In the genomic region with DNA sequence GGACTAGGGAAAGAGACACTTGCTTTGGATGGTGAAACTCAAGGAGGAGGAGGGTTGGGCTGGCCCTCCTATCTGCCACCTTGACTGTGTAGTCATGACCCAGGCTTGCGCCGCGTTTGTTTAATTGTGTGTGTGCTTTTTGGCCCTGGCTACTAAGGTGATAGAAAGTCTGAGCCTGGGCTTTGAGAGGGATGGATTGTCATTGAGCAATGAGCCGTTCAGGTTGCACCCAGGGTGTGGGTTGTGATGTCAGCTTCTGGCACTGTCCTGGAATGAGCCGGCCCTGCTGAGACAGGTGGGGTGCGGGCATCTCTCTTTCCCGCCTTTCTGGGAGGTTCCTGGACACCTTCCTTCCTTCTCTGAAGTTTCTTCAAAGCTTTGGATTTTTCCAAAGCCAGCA, we compare ENCODE assay signal across 9 mouse cellular contexts. TPM values are rescaled to one million over a fixed set of nuclear protein-coding genes. Genes with fewer than 3 reads are reported as not detected.
DNase-seq lines count a peak whose midpoint lies in the region; ATAC-seq and TF ChIP-seq lines count a peak whose summit lies in the region.
"Had no signal": no experiment of that assay in that cellular context is flagged by ENCODE, and none has a peak within 500 bp of the region (broad histone marks: within the 10 kb centered on the region; RNA-seq: fewer than 3 reads in every experiment).

No protein-coding gene starts in this region.

- no peak overlapping the region for H3K4me2 ChIP-seq in forebrain, embryonic 11.5 days (ENCODE audit: low read depth, low read length, severe bottlenecking)
- H3K4me2 ChIP-seq in heart, embryonic 14.5 days (ENCODE audit: low read length) = peak overlapping the region; percentile 84
- H3K4me2 ChIP-seq in liver, embryonic 14.5 days (ENCODE audit: low read depth) = peak overlapping the region; percentile 74

- ATAC-seq in forebrain, embryonic 11.5 days (replicated peaks; ENCODE audit: low FRiP score) = no peak
- no peak for ATAC-seq in heart, embryonic 14.5 days (ENCODE audit: insufficient number of reproducible peaks, insufficient read depth, low FRiP score, low read depth)
- ATAC-seq in liver, embryonic 14.5 days (ENCODE audit: insufficient read depth) = no peak

- DNase-seq in forebrain, embryonic 10.5 days (ENCODE audit: extremely low spot score, low spot score) = no peak
- DNase-seq in forebrain, embryonic 11.5 days (ENCODE audit: low spot score) = no peak
- DNase-seq in liver, embryonic 14.5 days (ENCODE audit: low read depth in 3 of 3, low spot score in 3 of 3) = no peak
- no peak for DNase-seq in right cerebral cortex, postnatal 4 days
- DNase-seq in gastrocnemius, postnatal 36 days = no peak
- no peak for DNase-seq in layer of hippocampus, postnatal 14 days (ENCODE audit: low spot score in 2 of 2)
- DNase-seq: kidney, adult 9 months had no signal

- intact Hi-C loops in gastrocnemius, postnatal 36 days (cut with DNase I) = no loop called here

- H3K9ac ChIP-seq in forebrain, embryonic 11.5 days (ENCODE audit: low read length) = no peak overlapping the region
- H3K9ac ChIP-seq in heart, embryonic 14.5 days (ENCODE audit: low read length) = peak overlapping the region; percentile 92
- no peak overlapping the region for H3K9ac ChIP-seq in liver, embryonic 14.5 days (replicated peaks)

- peaks cover 63% of the 10 kb centered on the region for H3K79me3 ChIP-seq in C2C12 (ENCODE audit: low read depth)

- H3K4me3 ChIP-seq in forebrain, embryonic 10.5 days = peak overlapping the region; percentile 71
- H3K4me3 ChIP-seq in forebrain, embryonic 11.5 days (ENCODE audit: low read depth, low read length) = no peak overlapping the region
- peak overlapping the region; percentile 78 for H3K4me3 ChIP-seq in C2C12 (ENCODE audit: insufficient read depth, poor library complexity, severe bottlenecking)
- peak overlapping the region; percentile 53 to 93 for H3K4me3 ChIP-seq in heart, embryonic 14.5 days (ENCODE audit: control insufficient read depth in 1 of 2, insufficient read depth in 1 of 2, low read depth in 1 of 2, low read length in 2 of 2)
- H3K4me3 ChIP-seq in liver, embryonic 14.5 days (ENCODE audit: insufficient read depth in 1 of 2, low read depth in 2 of 2, low read length in 2 of 2) = no peak overlapping the region

- WGBS in forebrain, embryonic 10.5 days = 86% methylated on average over 7 of the region's 7 CpGs
- 86% methylated on average over 7 of the region's 7 CpGs for WGBS in forebrain, embryonic 11.5 days
- WGBS in heart, embryonic 14.5 days = 77% methylated on average over 7 of the region's 7 CpGs
- 69% methylated on average over 7 of the region's 7 CpGs for WGBS in liver, embryonic 14.5 days (ENCODE audit: insufficient replicate concordance)

- H3K36me3 ChIP-seq in forebrain, embryonic 10.5 days (replicated peaks) = no peaks in the 10 kb centered on the region
- no peaks in the 10 kb centered on the region for H3K36me3 ChIP-seq in forebrain, embryonic 11.5 days (ENCODE audit: control insufficient read depth, insufficient read depth, low read length)
- H3K36me3 ChIP-seq in C2C12 (ENCODE audit: control insufficient read depth, insufficient read depth) = peaks cover 8% of the 10 kb centered on the region
- no peaks in the 10 kb centered on the region for H3K36me3 ChIP-seq in heart, embryonic 14.5 days (ENCODE audit: control insufficient read depth, insufficient read depth, low read length)
- H3K36me3 ChIP-seq in liver, embryonic 14.5 days (replicated peaks; ENCODE audit: control insufficient read depth, insufficient read depth, low read depth) = no peaks in the 10 kb centered on the region

- H3K9me3 ChIP-seq in forebrain, embryonic 10.5 days = no peaks in the 10 kb centered on the region
- no peaks in the 10 kb centered on the region for H3K9me3 ChIP-seq in forebrain, embryonic 11.5 days (ENCODE audit: control insufficient read depth, low read length)
- no peaks in the 10 kb centered on the region for H3K9me3 ChIP-seq in heart, embryonic 14.5 days (ENCODE audit: control insufficient read depth, low read length)
- H3K9me3 ChIP-seq in liver, embryonic 14.5 days (ENCODE audit: control insufficient read depth, low read length) = no peaks in the 10 kb centered on the region

- peaks cover 37% of the 10 kb centered on the region for H3K27me3 ChIP-seq in forebrain, embryonic 10.5 days (ENCODE audit: poor library complexity, severe bottlenecking)
- H3K27me3 ChIP-seq in forebrain, embryonic 11.5 days (ENCODE audit: control insufficient read depth, insufficient read depth, low read length) = no peaks in the 10 kb centered on the region; the same call in none of the 2 replicates
- no peaks in the 10 kb centered on the region for H3K27me3 ChIP-seq in C2C12 (ENCODE audit: control insufficient read depth, insufficient read depth, insufficient read length)
- H3K27me3 ChIP-seq in heart, embryonic 14.5 days (ENCODE audit: control insufficient read depth, insufficient read depth, low read length) = no peaks in the 10 kb centered on the region; the same call in 1 of the 2 replicates
- H3K27me3 ChIP-seq in liver, embryonic 14.5 days (ENCODE audit: control insufficient read depth, insufficient read depth, low read length) = peaks cover 43% of the 10 kb centered on the region

- no peak overlapping the region for H3K27ac ChIP-seq in forebrain, embryonic 10.5 days
- no peak overlapping the region for H3K27ac ChIP-seq in forebrain, embryonic 11.5 days (ENCODE audit: low read depth, low read length)
- H3K27ac ChIP-seq in heart, embryonic 14.5 days (replicated peaks in 1 of 2; ENCODE audit: control insufficient read depth in 1 of 2, insufficient read depth in 1 of 2, low read depth in 2 of 2, low read length in 2 of 2) = no peak overlapping the region
- no peak overlapping the region for H3K27ac ChIP-seq in liver, embryonic 14.5 days

- no peak for TF ChIP-seq EP300 in liver, embryonic 14.5 days (IDR thresholded peaks at IDR 0.05; ENCODE audit: low read depth)

- peak overlapping the region; percentile 53 for H3ac ChIP-seq in C2C12 (ENCODE audit: control insufficient read depth, insufficient read length, low read depth)

- TF ChIP-seq CTCF in C2C12 (IDR thresholded peaks at IDR 0.05; ENCODE audit: control insufficient read depth, insufficient read depth, insufficient read length) = no peak
- TF ChIP-seq CTCF in liver, embryonic 14.5 days (IDR thresholded peaks at IDR 0.05; ENCODE audit: low read depth) = no peak

- peaks cover 75% of the 10 kb centered on the region for H3K79me2 ChIP-seq in C2C12 (ENCODE audit: control insufficient read depth, insufficient read depth)

- H3K4me1 ChIP-seq in forebrain, embryonic 10.5 days = peaks cover 79% of the 10 kb centered on the region
- peaks cover 32% of the 10 kb centered on the region for H3K4me1 ChIP-seq in forebrain, embryonic 11.5 days (replicated peaks; ENCODE audit: control insufficient read depth, insufficient read depth, low read length)
- peaks cover 52 to 63% of the 10 kb centered on the region in 2 experiments for H3K4me1 ChIP-seq in heart, embryonic 14.5 days (ENCODE audit: control insufficient read depth in 2 of 2, insufficient read depth in 2 of 2, low read length in 2 of 2)
- peaks cover 3 to 12% of the 10 kb centered on the region in 2 experiments; a peak in 3 of 4 replicates for H3K4me1 ChIP-seq in liver, embryonic 14.5 days (replicated peaks; ENCODE audit: control insufficient read depth in 2 of 2, insufficient read depth in 2 of 2, low read length in 1 of 2)

TF ChIP-seq in C2C12, 6 proteins besides CTCF, POLR2A, EP300 and RAD21:
- TF ChIP-seq MAX (IDR thresholded peaks at IDR 0.05) (no peak), FOSL1 (IDR thresholded peaks at IDR 0.05; ENCODE audit: insufficient read depth, low read length, poor library complexity, severe bottlenecking) (no peak), CEBPB (IDR thresholded peaks at IDR 0.05; ENCODE audit: low read depth) (peak; percentile 21), USF1 (IDR thresholded peaks at IDR 0.05; ENCODE audit: low read depth) (no peak), MYOD1 (IDR thresholded peaks at IDR 0.05; ENCODE audit: control insufficient read depth, insufficient read length, low read depth) (no peak)

RNA-seq across cellular contexts. Expression of a gene that starts 26.0 kb away (rescaled TPM):
- not detected in 2 replicates for polyA plus RNA-seq in forebrain, embryonic 10.5 days (2016; fragmentation: Nextera tagmentation; extraction: Ambion mirVana)
- polyA plus RNA-seq in forebrain, embryonic 11.5 days (2014; fragmentation: Nextera tagmentation; extraction: Ambion mirVana) = not detected in 2 replicates
- 0.01 TPM for polyA plus RNA-seq in C2C12 (2012; fragmentation: generic; extraction: Trizol)
- polyA plus RNA-seq in heart, embryonic 14.5 days (2014; fragmentation: Nextera tagmentation; extraction: Ambion mirVana) = not detected in 2 replicates
- polyA plus RNA-seq in liver, embryonic 14.5 days (2012; rRNA removed) = not detected in 2 replicates
- polyA plus RNA-seq in liver, embryonic 14.5 days (2014; fragmentation: Nextera tagmentation; extraction: Ambion mirVana) = not detected in 2 replicates
- not detected for total RNA-seq in gastrocnemius, postnatal 36 days (2021)
- not detected for total RNA-seq in layer of hippocampus, postnatal 14 days (2021)

RNA-seq across cellular contexts. Expression of a gene that starts 45.7 kb away (rescaled TPM):
- polyA plus RNA-seq in forebrain, embryonic 10.5 days (2016; fragmentation: Nextera tagmentation; extraction: Ambion mirVana) = 22.7 and 22.8 TPM in 2 replicates
- polyA plus RNA-seq in forebrain, embryonic 11.5 days (2014; fragmentation: Nextera tagmentation; extraction: Ambion mirVana) = 14.5 and 16.2 TPM in 2 replicates
- 6.7 TPM for polyA plus RNA-seq in C2C12 (2012; fragmentation: generic; extraction: Trizol)
- polyA plus RNA-seq in heart, embryonic 14.5 days (2014; fragmentation: Nextera tagmentation; extraction: Ambion mirVana) = 13.0 and 13.4 TPM in 2 replicates
- polyA plus RNA-seq in liver, embryonic 14.5 days (2012; rRNA removed) = 31.1 and 31.6 TPM in 2 replicates
- polyA plus RNA-seq in liver, embryonic 14.5 days (2014; fragmentation: Nextera tagmentation; extraction: Ambion mirVana) = 29.9 and 37.1 TPM in 2 replicates
- 10 to 100 TPM; 63.9 to 75.8 TPM for total RNA-seq in gastrocnemius, postnatal 36 days (2021)
- total RNA-seq in layer of hippocampus, postnatal 14 days (2021) = 10 to 100 TPM; 19.1 to 19.4 TPM

RNA-seq across cellular contexts. Expression of a gene that starts 46.7 kb away (rescaled TPM):
- 2.3 and 3.0 TPM in 2 replicates for polyA plus RNA-seq in forebrain, embryonic 10.5 days (2016; fragmentation: Nextera tagmentation; extraction: Ambion mirVana)
- 2.5 and 3.5 TPM in 2 replicates for polyA plus RNA-seq in forebrain, embryonic 11.5 days (2014; fragmentation: Nextera tagmentation; extraction: Ambion mirVana)
- 20.0 TPM for polyA plus RNA-seq in C2C12 (2012; fragmentation: generic; extraction: Trizol)
- 4.4 and 4.6 TPM in 2 replicates for polyA plus RNA-seq in heart, embryonic 14.5 days (2014; fragmentation: Nextera tagmentation; extraction: Ambion mirVana)
- polyA plus RNA-seq in liver, embryonic 14.5 days (2012; rRNA removed) = 1.0 and 1.4 TPM in 2 replicates
- polyA plus RNA-seq in liver, embryonic 14.5 days (2014; fragmentation: Nextera tagmentation; extraction: Ambion mirVana) = 0.56 and 0.71 TPM in 2 replicates
- total RNA-seq in gastrocnemius, postnatal 36 days (2021) = 1 to 10 TPM; 2.0 to 2.1 TPM
- 10 to 100 TPM; 17.5 to 17.8 TPM for total RNA-seq in layer of hippocampus, postnatal 14 days (2021)

Comparison
In these comparisons a context has a peak if more than half of its experiments do, and no peak if none do; other contexts are left out.
1. H3K4me3 ChIP-seq: peak in forebrain, embryonic 10.5 days (single experiment), C2C12 (single experiment) and heart, embryonic 14.5 days (2 of 2); none in forebrain, embryonic 11.5 days (single experiment) and liver, embryonic 14.5 days (0 of 2).